Mouse (Mus musculus) activated CD4-positive, CD25-positive, alpha-beta regulatory T cell, adult 9 weeks (primary cell): ENCODE measurements around the gene Mdm2. TPM values are rescaled to one million over a fixed set of nuclear protein-coding genes. Genes with fewer than 3 reads are reported as not detected.

ENCODE experiments used
- polyA plus RNA-seq: library from polyadenylated mRNA; unstranded; fragments of 100-300 nt; shearing (Covaris generic); gene quantifications from one replicate; pipeline ENCODE4 v1.2.1, GENCODE M21; 2017

The Mdm2 gene
- 123 TPM for polyA plus RNA-seq

GRCm38 (mm10) chr10:117710604-117711141 is at the start of gene Mdm2:
Gene Mdm2 (minus strand): TSS chr10:117710758.

GRCm38 (mm10) chr10:117746297-117746883 is 35.8 kb upstream of the Mdm2 start, which contains the start of gene Slc35e3:
Gene Slc35e3 (minus strand): TSS chr10:117746365.

Other genes starting within 250 kb of the Mdm2 start
- 77.3 TPM for gene Cpm, start 81.3 kb downstream of the Mdm2 start, polyA plus RNA-seq
- gene Slc35e3, start 35.6 kb upstream of the Mdm2 start, polyA plus RNA-seq: 0.97 TPM
- gene Nup107, start 81.9 kb upstream of the Mdm2 start, polyA plus RNA-seq: 50.7 TPM
- 54.5 TPM for gene Rap1b, start 135.3 kb upstream of the Mdm2 start, polyA plus RNA-seq